Mouse (Mus musculus) cerebellum, adult 9-11 months (tissue): ENCODE data around the gene Sds.

ENCODE experiments used
- DNase-seq: peaks from one replicate; pipeline ENCODE4 v3.0.0; 2022

Gene Sds

DNA sequence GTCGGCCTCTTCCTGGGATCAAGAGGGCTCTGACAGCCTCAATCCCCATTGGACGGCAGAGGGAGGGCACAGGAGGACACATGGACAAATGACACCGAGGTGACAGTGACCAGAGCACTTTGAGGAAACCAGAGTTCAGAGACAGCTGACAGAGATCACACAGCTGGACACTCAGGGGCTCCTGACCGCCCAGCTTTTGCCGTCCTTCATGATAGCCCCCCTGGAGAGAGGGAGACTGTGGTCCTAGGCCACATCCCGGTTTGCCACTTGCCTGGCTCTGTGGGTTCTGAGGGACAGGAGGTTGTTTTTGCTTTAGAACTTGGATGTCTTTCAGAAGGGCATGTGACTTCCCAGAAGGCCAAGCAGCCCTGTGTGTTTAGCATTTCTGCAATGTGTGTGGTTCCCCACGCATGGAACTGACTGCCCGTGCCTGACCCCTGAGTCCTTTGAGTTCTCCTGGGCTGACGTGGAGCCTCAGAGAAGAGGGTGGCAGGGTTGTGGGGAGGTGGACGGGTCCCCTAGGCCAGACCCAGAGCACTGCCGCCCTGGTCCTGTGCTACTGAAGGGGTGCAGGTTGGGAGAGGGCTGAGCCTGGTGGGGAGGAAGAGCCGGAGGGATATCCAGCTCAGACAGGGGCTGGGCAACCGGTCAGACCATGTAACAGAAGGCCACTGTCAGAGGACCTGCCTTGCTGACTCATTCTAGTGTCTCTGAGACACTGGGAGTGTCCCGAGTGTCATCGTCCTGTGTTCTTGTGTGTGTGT lies 40.1 kb downstream of the Sds start:
- DNase-seq = no peak

DNA sequence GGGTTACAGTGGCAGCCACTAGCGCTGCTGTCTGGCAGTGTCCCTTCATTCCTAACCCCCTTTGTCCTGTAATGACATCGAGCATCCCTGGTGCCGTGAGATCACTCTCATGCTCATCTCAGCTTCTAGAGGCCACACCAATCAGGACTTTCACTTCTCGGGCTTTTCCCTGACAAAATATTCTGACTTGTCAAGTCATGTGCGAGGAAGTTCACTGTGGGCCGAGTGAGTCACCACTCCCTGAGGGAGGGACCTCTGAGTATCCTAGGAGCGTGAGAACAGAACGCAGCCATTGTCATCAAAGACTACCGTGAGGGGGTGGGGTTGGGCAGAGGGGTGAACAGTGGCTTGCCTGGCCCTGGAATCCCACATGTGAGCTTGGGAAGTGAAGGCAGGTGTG lies 41.2 kb downstream of the Sds start:
- DNase-seq = no peak

DNA sequence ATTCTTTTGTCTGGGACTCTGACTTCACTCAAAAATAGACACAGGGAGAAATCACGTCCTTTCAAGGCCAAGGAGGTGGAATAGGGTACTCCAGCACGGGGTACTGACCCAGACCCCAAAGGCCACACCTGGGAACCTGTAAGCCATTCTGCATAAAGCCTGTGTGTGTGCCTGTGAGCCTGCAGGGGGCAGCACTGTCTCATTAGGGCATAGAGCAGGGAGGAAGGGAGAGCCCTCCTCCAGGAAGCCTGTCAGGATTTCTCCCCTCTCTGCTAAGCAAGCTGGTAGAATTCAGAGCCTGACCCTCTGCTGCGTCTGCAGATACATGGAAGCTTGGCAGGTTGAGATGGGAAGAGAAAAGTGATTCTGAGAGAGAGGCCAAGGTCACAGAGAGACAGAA lies 46.3 kb downstream of the Sds start:
- no peak for DNase-seq

DNA sequence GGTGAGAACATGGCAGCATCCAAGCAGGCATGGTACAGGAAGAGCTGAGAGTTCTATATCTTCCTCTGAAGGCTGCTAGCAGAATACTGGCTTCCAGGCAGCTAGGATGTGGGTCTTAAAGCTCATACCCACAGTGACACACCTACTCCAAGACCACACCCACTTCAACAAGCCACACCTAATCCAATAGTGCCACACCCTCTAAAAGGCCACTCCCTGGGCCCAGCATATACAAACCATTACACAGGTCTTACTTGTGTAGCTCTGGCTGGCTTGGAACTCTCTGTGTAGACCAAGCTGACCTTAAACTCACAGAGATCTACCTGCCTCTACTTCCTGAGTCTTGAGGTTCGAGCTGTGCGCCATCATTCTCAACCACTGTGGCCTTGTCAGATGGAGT lies 48.4 kb downstream of the Sds start:
- no peak for DNase-seq

DNA sequence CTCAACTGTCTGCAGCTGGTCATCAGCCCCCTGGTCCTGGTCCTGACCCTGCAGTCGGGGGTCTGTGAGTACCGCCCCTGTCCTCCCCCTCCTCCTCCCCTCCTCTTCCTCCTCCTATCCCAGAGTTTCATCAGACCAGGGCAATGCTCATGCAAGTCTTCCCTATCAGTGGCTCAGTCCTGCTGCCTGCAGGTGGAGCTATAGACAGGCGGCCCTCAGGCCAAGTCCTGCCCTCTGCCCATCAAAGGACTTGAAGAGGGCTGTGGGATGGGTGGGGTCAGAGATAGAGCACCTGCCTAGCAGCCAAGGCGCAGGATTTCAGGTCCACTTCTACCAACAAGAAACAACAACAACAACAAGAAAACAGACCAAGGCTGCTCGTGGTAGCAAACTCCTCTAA lies 49.4 kb downstream of the Sds start:
- no peak for DNase-seq

DNA sequence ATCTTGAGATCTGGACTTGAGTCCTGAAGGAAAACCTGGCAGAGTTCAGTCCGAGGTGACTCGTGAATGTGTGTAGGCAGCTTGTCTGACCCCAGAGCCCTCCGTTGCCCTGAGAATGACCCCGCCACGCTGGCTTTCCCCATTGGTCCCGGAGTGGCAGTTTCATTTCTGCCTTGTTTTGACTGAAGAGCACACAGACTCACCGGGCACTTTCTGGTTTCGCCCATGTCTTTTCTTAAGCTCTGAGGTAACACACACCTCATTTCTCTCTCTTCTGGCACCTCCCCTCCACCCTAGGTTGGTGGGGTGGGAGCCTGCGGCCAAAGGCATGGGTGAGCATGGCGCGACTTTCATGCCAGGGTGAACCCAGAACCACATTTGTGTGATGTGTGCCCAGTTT lies 50.0 kb downstream of the Sds start:
- DNase-seq = no peak

DNA sequence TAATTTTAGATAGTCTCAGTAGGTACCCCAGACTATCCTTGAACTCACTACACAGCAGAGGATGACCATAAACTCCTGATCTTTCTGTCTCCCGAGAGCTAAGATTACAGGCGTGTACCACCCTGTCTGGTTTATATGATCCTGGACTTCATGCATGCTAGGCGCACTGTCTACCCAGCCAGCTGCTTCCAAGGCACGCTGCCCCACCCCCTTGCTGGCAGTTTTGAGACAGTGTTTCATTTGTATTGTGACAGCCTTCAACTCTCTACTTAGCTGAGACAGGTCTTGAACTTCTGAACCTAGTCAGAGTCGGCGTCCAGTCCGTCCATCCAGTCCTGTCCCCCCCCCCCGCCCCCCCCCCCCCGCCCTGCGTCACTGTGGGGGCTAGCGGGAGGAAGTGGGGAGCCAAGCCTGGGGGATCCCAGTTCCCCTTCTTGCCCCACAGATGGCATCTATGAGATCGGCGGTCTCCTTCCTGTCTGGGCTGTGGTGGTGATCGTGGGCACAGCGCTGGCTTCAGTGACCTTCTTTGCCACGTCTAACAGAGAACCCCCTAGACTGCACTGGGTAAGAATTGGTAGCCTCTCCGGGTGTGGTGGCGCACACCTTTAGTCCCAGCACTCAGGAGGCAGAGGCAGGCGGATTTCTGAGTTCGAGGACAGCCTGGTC lies 51.1 kb downstream of the Sds start:
- DNase-seq = no peak

DNA sequence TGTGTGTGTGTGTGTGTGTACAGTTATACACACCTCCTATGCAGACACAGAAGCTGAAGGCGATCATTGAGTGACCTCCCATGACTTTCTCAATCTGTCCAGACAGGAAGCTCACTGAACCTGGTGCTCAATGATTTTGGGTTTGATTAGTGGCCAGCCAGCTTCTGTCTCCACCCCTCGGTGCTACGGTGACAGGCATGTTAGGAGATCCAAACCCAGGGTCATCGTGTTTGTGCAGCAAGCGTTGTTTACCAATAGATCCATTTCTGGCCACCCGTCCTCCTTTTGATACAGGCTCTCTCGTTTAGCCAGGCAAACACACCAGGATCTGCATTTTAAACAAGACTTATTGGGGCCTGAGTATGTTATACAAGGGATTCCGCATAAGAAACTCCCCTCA lies 55.3 kb downstream of the Sds start:
- DNase-seq = no peak
